Mouse (Mus musculus) T-cell, adult 66 days (primary cell): ENCODE results near the gene Zfp454. TPM values are rescaled to one million over a fixed set of nuclear protein-coding genes. Genes with fewer than 3 reads are reported as not detected.

Experiments used
- total RNA-seq, 2 experiments: library from RNA; stranded (reverse); gene quantifications; 3 replicates in 1 of 2; 4 replicates in 1 of 2; pipeline ENCODE4 v1.2.4; 2023

The Zfp454 gene
- under 1 TPM; 0.38 to 0.39 TPM for total RNA-seq

GRCm38 (mm10) chr11:50887390-50888128, at the start of gene Zfp454:
Gene Zfp454, minus strand, starts transcription at chr11:50887651.

GRCm38 (mm10) chr11:50931451-50931866, 44.0 kb upstream of the Zfp454 start, which contains the start of gene Zfp354b:
Gene Zfp354b, minus strand, starts transcription at chr11:50931633.

DNA sequence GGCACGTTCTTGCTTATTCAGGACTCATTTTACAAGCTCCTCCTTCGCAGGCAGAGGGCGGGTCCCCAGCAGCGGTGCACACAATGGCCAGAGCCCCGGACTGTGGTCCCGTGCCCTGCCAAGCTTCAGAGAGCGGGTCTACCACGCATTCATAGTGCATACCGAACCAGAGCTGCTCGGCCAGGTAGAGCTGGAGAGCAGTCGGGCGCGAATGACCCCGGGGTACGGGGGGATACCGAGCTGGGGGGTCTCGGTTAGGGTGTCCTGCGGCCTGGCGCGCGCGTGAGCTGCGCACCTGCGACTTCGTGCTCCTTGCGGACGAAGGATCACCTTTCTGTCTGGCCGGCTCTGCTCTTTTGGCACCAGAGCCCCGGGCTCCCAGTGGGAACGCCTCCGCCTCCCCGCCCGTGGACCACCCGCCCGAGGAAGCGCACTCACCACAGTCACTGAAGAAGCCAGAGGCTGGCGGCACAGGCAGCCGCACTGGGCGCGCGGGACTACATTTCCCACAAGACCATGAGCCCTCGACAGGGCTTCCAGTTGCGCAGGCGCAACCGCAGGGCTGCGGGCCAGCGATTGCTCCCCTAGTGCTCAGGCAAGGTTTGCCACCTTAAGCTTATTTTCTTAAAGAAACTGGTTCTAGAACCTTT, 28.3 kb upstream of the Zfp454 start, which contains the start of gene Zfp2:
Gene Zfp2, minus strand, starts transcription at position 495 of the 650 bp plus-strand sequence.

GRCm38 (mm10) chr11:50850177-50850735, 37.2 kb downstream of the Zfp454 start, which contains the start of gene Grm6:
Gene Grm6, plus strand, starts transcription at chr11:50850685.

GRCm38 (mm10) chr11:50841023-50841735, 46.3 kb downstream of the Zfp454 start, which contains the start of gene Zfp879:
Gene Zfp879, minus strand, starts transcription at chr11:50841552.

GRCm38 (mm10) chr11:50827010-50827953, 60.2 kb downstream of the Zfp454 start, which contains the start of gene Zfp354c:
Gene Zfp354c, minus strand, starts transcription at chr11:50827724.

Other genes with a start within 250 kb of the Zfp454 start
- gene Zfp354c, start 59.9 kb downstream of the Zfp454 start, total RNA-seq, result 10 to 100 TPM; 16.2 to 21.5 TPM
- gene Zfp879, start 46.1 kb downstream of the Zfp454 start, total RNA-seq, result under 1 TPM; 0.41 to 0.90 TPM
- gene Grm6, start 37.0 kb downstream of the Zfp454 start, total RNA-seq, result 10 to 100 TPM; 10.3 to 12.8 TPM
- gene Zfp2, start 28.5 kb upstream of the Zfp454 start, total RNA-seq, result 1 to 10 TPM; 2.1 to 2.4 TPM
- not detected for gene Zfp354b, start 44.0 kb upstream of the Zfp454 start, total RNA-seq
- not detected for gene 4933414I15Rik, start 56.1 kb upstream of the Zfp454 start, total RNA-seq
- gene Prop1, start 66.1 kb upstream of the Zfp454 start, total RNA-seq, result not detected
- not detected for gene Olfr1378, start 78.9 kb upstream of the Zfp454 start, total RNA-seq
- not detected for gene Olfr1377, start 94.3 kb upstream of the Zfp454 start, total RNA-seq
- not detected for gene Olfr51, start 115.9 kb upstream of the Zfp454 start, total RNA-seq
- not detected for gene Olfr54, start 126.6 kb upstream of the Zfp454 start, total RNA-seq
- not detected for gene Olfr1375, start 160.5 kb upstream of the Zfp454 start, total RNA-seq
- not detected for gene Zfp354a, start 171.6 kb upstream of the Zfp454 start, total RNA-seq